Mouse (Mus musculus): ENCODE results near the gene Gm21409. TPM values are rescaled to one million over a fixed set of nuclear protein-coding genes. Genes with fewer than 3 reads are reported as not detected.
"Not testable (repeated sequence)": the region's sequence is repeated elsewhere in the genome, so short reads cannot be mapped to it uniquely, and the experiment has no call there.

Gm21409 gene
- polyA plus RNA-seq (2015; fragmentation: Nextera tagmentation; extraction: Ambion mirVana): not detected in 2 replicates

GRCm38 (mm10) chrY:84746385-84746784 is at the start of gene Gm21409:
Gm21409 (plus strand) TSS chrY:84746685.
- WGBS: no CpG with 5 or more reads among the region's 6 CpGs
- not testable (repeated sequence) for H3K27me3 ChIP-seq; ATAC-seq (ENCODE audit: low FRiP score, low read depth)

More at GRCm38 (mm10) chrY:84746385-84746784, at the start of gene Gm21409:
- not testable (repeated sequence) for H3K4me3 ChIP-seq; H3K27ac ChIP-seq (replicated peaks); H3K9me3 ChIP-seq; H3K4me2 ChIP-seq; H3K9ac ChIP-seq; H3K4me1 ChIP-seq (replicated peaks); H3K36me3 ChIP-seq

Other genes with a start within 250 kb of the Gm21409 start
- not detected in 2 replicates for gene Gm21394, start 181.8 kb upstream of the Gm21409 start, polyA plus RNA-seq (2015; fragmentation: Nextera tagmentation; extraction: Ambion mirVana)